Mouse (Mus musculus) liver, embryonic 15.5 days (tissue): Measurements from ENCODE around the gene Tff3. TPM values are rescaled to one million over a fixed set of nuclear protein-coding genes. Genes with fewer than 3 reads are reported as not detected.

Experiments used
- ATAC-seq: fragments of 200-750 bp; cut with Nextera tagmentation; 2 replicates; pipeline ENCODE4 v1.8.0; 2017; ENCODE audit warnings: moderate number of reproducible peaks, mild to moderate bottlenecking, moderate library complexity; ENCODE audit not compliant: insufficient read depth
- H3K27ac ChIP-seq: fragments of 300-500 bp; sonication (generic); replicated peaks from 2 replicates; pipeline ENCODE4 v1.5.1; 2015; ENCODE audit warnings: mild to moderate bottlenecking, inconsistent platforms
- H3K27me3 ChIP-seq: fragments of 300-500 bp; sonication (generic); 2 replicates; pipeline ENCODE4 v1.6.1; 2015; ENCODE audit warnings: mild to moderate bottlenecking, inconsistent platforms
- H3K36me3 ChIP-seq: fragments of 300-500 bp; sonication (generic); replicated peaks from 2 replicates; pipeline ENCODE4 v1.6.1; 2015; ENCODE audit warnings: moderate library complexity, mild to moderate bottlenecking, inconsistent platforms
- H3K4me1 ChIP-seq: fragments of 300-500 bp; sonication (generic); replicated peaks from 2 replicates; pipeline ENCODE4 v1.6.1; 2015; ENCODE audit warnings: inconsistent platforms
- H3K4me2 ChIP-seq: fragments of 300-500 bp; sonication (generic); 2 replicates; pipeline ENCODE4 v1.6.1; 2015; ENCODE audit warnings: moderate library complexity, mild to moderate bottlenecking, inconsistent platforms
- H3K4me3 ChIP-seq: fragments of 300-500 bp; sonication (generic); replicated peaks from 2 replicates; pipeline ENCODE4 v1.5.1; 2015; ENCODE audit warnings: mild to moderate bottlenecking, inconsistent platforms
- H3K9ac ChIP-seq: fragments of 300-500 bp; sonication (generic); 2 replicates; pipeline ENCODE4 v1.6.1; 2015; ENCODE audit warnings: moderate library complexity, mild to moderate bottlenecking, inconsistent platforms
- H3K9me3 ChIP-seq: fragments of 300-500 bp; sonication (generic); replicated peaks from 2 replicates; pipeline ENCODE4 v1.6.1; 2016; ENCODE audit warnings: inconsistent platforms
- WGBS: fragments of 180-500 bp; shearing (Covaris S2); methylation state at CpG from one replicate; pipeline ENCODE4 v1.1.7; 2015; ENCODE audit warnings: mixed read lengths; ENCODE audit not compliant: insufficient replicate concordance; 5-methylcytosine and 5-hydroxymethylcytosine counted together
- polyA plus RNA-seq: library from polyadenylated mRNA; unstranded; fragments of >200 nt; fragmentation: Nextera tagmentation; extraction: Ambion mirVana; gene quantifications from 2 replicates; pipeline ENCODE4 v1.2.1, GENCODE M21; 2015

The Tff3 gene
- polyA plus RNA-seq, 1 experiment from 2014 or later = 74.3 TPM

DNA sequence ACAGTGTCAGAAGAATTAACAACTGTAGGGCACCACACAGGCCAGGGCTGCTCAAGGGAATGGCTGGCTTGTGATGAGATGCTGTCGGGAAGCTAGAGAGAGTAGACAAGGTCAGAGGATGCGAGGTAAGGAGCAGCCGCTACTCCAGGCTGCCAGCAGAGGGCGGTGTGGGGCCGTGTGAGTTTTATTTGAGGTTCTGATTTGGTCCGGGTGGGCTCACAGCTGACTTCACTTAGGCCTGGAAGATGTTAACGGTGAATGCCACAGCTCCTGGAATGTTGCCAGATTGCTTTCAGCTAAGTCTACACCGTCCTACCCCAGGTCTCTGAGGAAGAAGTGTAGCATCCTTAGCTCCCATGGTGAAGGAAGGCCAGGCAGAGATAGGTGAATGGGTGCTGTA is 7.5 kb downstream of the Tff3 start:
- Histone ChIP-seq H3K4me3 (no peak overlapping the region), H3K4me2 (no peak overlapping the region), H3K27ac (no peak overlapping the region), H3K27me3 (peaks cover 25% of the 10 kb centered on the region), H3K9ac (no peak overlapping the region), H3K9me3 (no peaks in the 10 kb centered on the region), H3K4me1 (peaks cover 20% of the 10 kb centered on the region), H3K36me3 (no peaks in the 10 kb centered on the region)
- 4% methylated on average over 8 of the region's 8 CpGs for WGBS
- 0 out of 2 replicates have a peak, but pooled peaks have one; percentile 34 for ATAC-seq

DNA sequence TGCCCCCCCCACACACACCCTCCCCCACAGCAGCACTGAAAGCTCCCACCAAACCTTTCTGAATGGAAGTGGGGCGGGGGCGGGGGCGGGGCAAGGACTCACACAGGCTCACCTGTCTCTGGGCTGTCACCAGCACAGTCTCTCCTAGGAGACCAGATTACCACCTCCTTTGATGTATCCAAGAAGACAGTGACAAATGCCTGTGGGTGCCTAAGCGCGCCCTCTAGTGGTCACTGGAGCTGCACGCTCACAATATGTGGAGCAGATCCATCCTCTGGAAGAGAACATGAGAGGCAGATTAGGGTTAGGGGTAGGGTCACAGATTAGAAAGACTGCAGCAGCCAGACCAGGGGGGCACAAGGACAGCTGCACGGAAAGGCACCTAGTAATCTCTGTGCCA is 10.0 kb downstream of the Tff3 start:
- peak; percentile 44; the same call in 1 of the 2 replicates for ATAC-seq
- peaks cover 26% of the 10 kb centered on the region for H3K4me1 ChIP-seq
- no peaks in the 10 kb centered on the region for H3K36me3 ChIP-seq
- H3K27ac ChIP-seq = no peak overlapping the region
- H3K4me2 ChIP-seq = no peak overlapping the region
- H3K4me3 ChIP-seq = no peak overlapping the region
- no peaks in the 10 kb centered on the region for H3K9me3 ChIP-seq
- H3K9ac ChIP-seq = no peak overlapping the region
- peaks cover 23% of the 10 kb centered on the region for H3K27me3 ChIP-seq
- 3% methylated on average over 7 of the region's 7 CpGs for WGBS

DNA sequence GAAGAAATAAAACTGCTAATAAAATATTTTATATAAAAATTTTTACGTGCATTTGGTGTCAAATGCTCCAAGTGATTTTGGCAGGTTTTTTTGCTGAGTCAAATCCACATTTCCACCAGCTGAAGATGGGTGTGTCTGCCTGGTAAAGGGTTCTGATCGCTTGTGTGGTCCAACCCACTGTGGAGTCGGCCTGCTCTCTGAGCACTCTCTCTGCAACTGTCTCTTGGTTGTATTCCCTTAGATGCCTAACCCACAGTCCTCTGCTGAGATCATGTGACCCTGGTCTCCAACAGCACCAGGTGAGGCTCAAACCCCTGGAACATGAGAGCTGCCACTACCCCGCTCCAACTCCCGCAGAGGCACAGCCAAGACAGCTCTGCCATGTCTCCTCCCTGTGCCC is 11.5 kb downstream of the Tff3 start:
- peaks cover 26% of the 10 kb centered on the region for H3K4me1 ChIP-seq
- no peak overlapping the region for H3K9ac ChIP-seq
- H3K27ac ChIP-seq = no peak overlapping the region
- no peak overlapping the region for H3K4me3 ChIP-seq
- H3K36me3 ChIP-seq = no peaks in the 10 kb centered on the region
- no peaks in the 10 kb centered on the region for H3K9me3 ChIP-seq
- no peak for ATAC-seq
- WGBS = 66% methylated on average over 5 of the region's 5 CpGs
- no peak overlapping the region for H3K4me2 ChIP-seq
- H3K27me3 ChIP-seq = peaks cover 21% of the 10 kb centered on the region

DNA sequence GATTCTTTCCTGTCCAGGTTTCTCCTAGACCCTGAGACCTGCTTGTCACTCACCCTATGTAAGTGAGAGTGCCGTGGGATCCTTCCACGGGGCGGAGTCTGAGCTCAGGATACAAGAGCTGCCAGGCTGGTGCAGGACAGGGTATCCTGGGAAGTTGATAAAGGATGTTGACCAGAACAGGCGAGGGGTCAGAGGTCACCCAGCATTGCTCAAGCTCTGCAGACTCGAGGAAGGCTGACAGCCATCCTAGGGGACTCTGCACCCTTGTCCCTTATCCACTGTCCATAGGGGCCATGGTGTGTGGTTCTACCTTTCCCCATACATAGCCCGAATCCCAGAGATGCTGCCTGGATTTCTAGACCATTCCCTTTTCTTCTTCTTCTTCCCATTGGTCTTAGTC is 13.4 kb downstream of the Tff3 start:
- no peak for ATAC-seq
- H3K4me2 ChIP-seq = no peak overlapping the region
- WGBS = 51% methylated on average over 6 of the region's 6 CpGs
- H3K36me3 ChIP-seq = no peaks in the 10 kb centered on the region; the same call in 1 of the 2 replicates
- peaks cover 16% of the 10 kb centered on the region for H3K4me1 ChIP-seq
- no peaks in the 10 kb centered on the region for H3K9me3 ChIP-seq
- no peak overlapping the region for H3K4me3 ChIP-seq
- no peak overlapping the region for H3K27ac ChIP-seq
- no peak overlapping the region for H3K9ac ChIP-seq
- H3K27me3 ChIP-seq = peaks cover 5% of the 10 kb centered on the region; the same call in 1 of the 2 replicates

DNA sequence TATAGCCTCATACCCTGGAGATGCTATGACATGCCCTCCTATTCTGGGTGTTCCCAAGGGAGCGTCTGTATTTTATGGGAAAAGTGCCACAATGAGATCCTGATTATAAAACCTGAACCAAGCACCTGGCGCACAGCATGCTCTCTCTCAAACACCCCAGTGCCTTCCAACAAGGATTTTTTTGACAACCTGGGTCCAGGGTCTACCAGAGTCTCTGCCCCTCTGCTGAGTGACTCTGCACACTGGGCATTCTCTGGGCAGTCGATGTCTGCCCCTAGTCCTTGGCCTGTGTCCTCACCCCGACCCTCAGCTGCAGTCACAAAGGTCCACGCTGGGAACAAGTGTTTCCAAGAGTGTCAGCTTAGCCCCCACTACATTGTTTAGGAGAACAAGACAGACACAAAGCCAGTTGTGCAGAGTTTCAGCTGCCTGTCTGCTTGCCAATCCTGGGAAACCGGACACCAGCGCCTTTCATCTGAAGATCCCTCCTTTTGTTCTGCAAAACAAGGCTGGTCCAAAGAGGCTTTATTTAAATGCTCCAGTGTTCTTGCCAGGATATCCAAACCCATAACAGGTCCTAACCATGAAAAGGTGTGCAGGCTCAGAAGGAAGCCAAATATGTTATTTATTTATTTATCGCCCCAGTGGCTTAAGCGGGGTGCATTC is 16.1 kb downstream of the Tff3 start:
- no peaks in the 10 kb centered on the region; the same call in 1 of the 2 replicates for H3K27me3 ChIP-seq
- H3K4me1 ChIP-seq = peaks cover 14% of the 10 kb centered on the region; the same call in 1 of the 2 replicates
- H3K9ac ChIP-seq = no peak overlapping the region
- H3K4me2 ChIP-seq = no peak overlapping the region
- H3K36me3 ChIP-seq = peaks cover 5% of the 10 kb centered on the region; the same call in 1 of the 2 replicates
- H3K9me3 ChIP-seq = no peaks in the 10 kb centered on the region
- no peak for ATAC-seq
- 71% methylated on average over 9 of the region's 9 CpGs for WGBS
- H3K4me3 ChIP-seq = no peak overlapping the region
- H3K27ac ChIP-seq = no peak overlapping the region

DNA sequence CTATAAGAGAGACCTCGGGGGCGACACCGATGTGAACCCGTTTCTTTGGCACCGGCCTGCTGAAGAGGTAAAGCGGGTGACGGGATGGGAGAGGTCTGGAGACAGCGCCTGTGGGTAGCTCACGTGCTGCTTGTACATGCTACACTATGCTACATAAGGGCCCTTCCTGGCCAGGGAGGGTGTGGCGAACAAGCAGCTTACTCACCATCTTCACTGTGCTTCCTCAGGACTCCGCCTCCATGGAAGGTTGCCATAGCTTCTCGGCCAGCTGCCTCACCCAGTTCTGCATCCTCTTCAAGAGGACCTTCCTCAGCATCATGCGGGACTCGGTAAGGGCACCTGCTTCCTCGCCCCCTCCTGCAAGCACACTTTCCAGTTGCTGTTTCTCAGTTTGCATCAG is 21.1 kb downstream of the Tff3 start:
- Histone ChIP-seq H3K4me3 (no peak overlapping the region), H3K4me2 (no peak overlapping the region), H3K27ac (no peak overlapping the region), H3K9me3 (no peaks in the 10 kb centered on the region), H3K36me3 (peaks cover 5% of the 10 kb centered on the region; the same call in 1 of the 2 replicates), H3K27me3 (peaks cover 3% of the 10 kb centered on the region; the same call in 1 of the 2 replicates), H3K4me1 (peaks cover 15% of the 10 kb centered on the region), H3K9ac (no peak overlapping the region)
- WGBS = 81% methylated on average over 15 of the region's 15 CpGs
- no peak for ATAC-seq

DNA sequence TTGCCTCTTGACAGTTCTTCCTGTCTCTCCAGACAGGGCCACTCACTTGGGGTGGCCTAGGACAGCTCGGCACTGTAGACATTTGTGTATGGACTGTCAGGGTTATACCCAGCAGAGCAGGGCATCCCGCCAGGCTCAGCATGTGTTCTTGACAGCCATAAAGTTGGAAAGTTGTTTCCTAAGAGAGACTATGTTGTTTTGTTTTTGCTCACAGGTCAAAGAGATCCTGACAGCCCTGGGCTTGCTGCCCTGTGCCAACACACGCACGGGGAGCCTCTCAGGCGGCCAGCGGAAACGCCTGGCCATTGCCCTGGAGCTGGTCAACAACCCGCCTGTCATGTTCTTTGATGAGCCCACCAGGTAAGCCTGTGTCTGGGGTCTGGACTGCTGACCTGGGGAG is 25.6 kb downstream of the Tff3 start:
- Histone ChIP-seq H3K4me1 (peaks cover 25% of the 10 kb centered on the region), H3K27me3 (peaks cover 3% of the 10 kb centered on the region; the same call in 1 of the 2 replicates), H3K9ac (no peak overlapping the region), H3K9me3 (no peaks in the 10 kb centered on the region), H3K27ac (no peak overlapping the region), H3K36me3 (no peaks in the 10 kb centered on the region), H3K4me2 (no peak overlapping the region), H3K4me3 (no peak overlapping the region)
- 86% methylated on average over 8 of the region's 8 CpGs for WGBS
- ATAC-seq = no peak

DNA sequence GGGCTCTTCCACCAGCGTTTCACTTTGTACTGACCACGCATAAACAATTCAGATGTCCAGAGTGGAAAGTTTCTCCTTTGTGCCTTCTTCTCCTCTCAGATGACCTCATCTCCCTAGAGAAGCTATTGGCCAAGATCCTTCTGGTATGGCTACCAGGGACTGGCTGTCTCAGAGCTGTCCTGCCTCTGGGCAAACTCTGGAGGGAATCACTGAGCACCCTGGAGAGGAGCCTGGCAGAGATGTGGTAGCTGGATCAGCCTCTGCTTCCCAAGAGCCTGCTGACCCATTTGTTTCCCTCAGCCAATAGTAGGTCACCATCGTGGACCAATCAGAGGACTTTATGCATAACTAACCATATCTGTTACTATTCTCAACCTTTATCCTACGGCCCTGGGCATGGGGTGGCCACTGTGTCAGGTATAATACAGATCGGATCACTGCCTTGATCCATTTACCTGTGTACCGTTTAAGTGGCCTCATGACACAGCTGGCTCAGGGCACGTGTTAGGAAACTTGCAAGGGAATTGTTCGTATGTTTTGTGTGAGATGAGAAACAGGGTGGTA is 26.4 kb downstream of the Tff3 start:
- Histone ChIP-seq H3K4me1 (peaks cover 32% of the 10 kb centered on the region), H3K27ac (no peak overlapping the region), H3K36me3 (no peaks in the 10 kb centered on the region), H3K9ac (no peak overlapping the region), H3K9me3 (no peaks in the 10 kb centered on the region), H3K4me3 (no peak overlapping the region), H3K27me3 (peaks cover under 1% of the 10 kb centered on the region; the same call in 1 of the 2 replicates), H3K4me2 (no peak overlapping the region)
- ATAC-seq = no peak
- 71% methylated on average over 8 of the region's 8 CpGs for WGBS

DNA sequence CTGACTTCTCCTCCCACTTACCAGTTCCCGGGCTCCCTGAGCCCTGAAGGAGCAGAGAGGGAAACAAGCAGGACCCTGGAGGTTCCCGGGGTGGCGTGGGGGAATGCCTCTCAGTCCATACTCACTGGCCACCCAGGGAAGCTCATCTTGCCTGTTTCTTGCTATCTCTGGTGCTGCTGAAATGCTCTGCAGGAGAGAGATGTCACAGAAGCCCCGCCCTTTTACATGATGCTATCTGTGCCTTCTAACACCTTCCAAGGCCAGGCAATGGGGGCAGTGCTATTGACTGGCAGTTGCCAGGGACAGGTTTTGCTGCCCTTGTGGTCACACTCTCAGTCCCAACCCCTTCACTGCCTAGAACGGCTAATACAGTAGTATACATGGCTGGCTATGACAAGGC is 30.7 kb downstream of the Tff3 start:
- H3K4me3 ChIP-seq = no peak overlapping the region
- WGBS = 58% methylated on average over 5 of the region's 5 CpGs
- no peaks in the 10 kb centered on the region for H3K9me3 ChIP-seq
- H3K27ac ChIP-seq = 0 out of 2 replicates have a peak overlapping the region, but pooled peaks have one; percentile 19
- no peaks in the 10 kb centered on the region for H3K36me3 ChIP-seq
- H3K4me1 ChIP-seq = peaks cover 31% of the 10 kb centered on the region
- no peak overlapping the region for H3K9ac ChIP-seq
- ATAC-seq = peak; percentile 74
- H3K27me3 ChIP-seq = no peaks in the 10 kb centered on the region
- peak overlapping the region; percentile 40 for H3K4me2 ChIP-seq

DNA sequence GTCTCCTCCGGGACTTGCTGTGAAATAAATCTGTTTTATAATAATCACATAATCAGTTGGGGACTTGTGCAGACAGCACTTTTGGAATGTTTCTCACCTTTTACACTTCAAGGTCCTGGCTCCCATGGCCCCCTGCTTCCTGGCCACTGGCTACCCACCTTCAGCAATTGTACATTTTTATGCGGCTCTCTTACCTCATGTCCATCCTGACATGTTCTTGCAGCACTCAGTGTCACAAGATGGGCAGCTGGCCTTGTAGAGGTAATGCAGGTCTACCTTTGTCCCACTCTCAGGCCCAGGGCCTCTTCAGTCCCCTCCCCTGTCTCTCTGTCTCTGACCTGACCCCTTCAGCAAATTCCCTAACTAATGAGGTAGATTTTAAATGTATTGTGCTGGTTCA is 32.6 kb downstream of the Tff3 start:
- H3K36me3 ChIP-seq = peaks cover 10% of the 10 kb centered on the region; the same call in 1 of the 2 replicates
- no peaks in the 10 kb centered on the region for H3K27me3 ChIP-seq
- H3K9me3 ChIP-seq = no peaks in the 10 kb centered on the region
- 94% methylated on average over 2 of the region's 2 CpGs for WGBS
- H3K27ac ChIP-seq = no peak overlapping the region
- no peak overlapping the region for H3K9ac ChIP-seq
- H3K4me3 ChIP-seq = no peak overlapping the region
- no peak overlapping the region for H3K4me2 ChIP-seq
- H3K4me1 ChIP-seq = peaks cover 46% of the 10 kb centered on the region
- no peak for ATAC-seq

DNA sequence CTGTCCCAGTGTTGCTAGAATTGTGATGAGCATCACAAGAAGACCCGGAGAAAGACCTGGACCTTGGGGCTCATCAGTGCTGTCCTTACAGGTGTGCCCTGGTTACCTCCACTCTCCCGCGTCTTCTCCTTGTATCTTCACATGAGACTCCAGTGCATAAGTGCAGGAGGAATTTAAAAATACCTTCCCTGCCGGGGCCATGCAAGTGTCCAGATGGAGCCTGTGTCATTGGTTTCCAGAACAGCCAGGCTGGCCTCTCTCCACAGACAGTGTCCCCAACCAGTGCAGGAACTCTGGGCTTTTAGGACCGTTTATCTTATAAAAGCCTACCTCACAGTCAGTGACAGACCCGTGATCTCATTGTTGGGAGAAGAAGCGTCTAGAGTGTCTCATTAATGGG is 33.9 kb downstream of the Tff3 start:
- Histone ChIP-seq H3K4me3 (no peak overlapping the region), H3K4me1 (peaks cover 60% of the 10 kb centered on the region), H3K4me2 (no peak overlapping the region), H3K9ac (no peak overlapping the region), H3K36me3 (peaks cover 10% of the 10 kb centered on the region; the same call in 1 of the 2 replicates), H3K27me3 (no peaks in the 10 kb centered on the region), H3K9me3 (no peaks in the 10 kb centered on the region), H3K27ac (no peak overlapping the region)
- ATAC-seq = no peak
- WGBS = 80% methylated on average over 7 of the region's 7 CpGs
